Mouse (Mus musculus) neural tube, embryonic 12.5 days (tissue): ENCODE results near the gene Plxdc1. TPM values are rescaled to one million over a fixed set of nuclear protein-coding genes. Genes with fewer than 3 reads are reported as not detected.

Experiments used
- ATAC-seq: fragments of 200-750 bp; cut with Nextera tagmentation; 2 replicates; pipeline ENCODE4 v1.8.0; 2017; ENCODE audit warnings: low read depth, mild to moderate bottlenecking, moderate TSS enrichment, moderate library complexity; ENCODE audit not compliant: low FRiP score
- H3K27ac ChIP-seq: fragments of 300-500 bp; sonication (generic); 2 replicates; pipeline ENCODE4 v1.5.1; 2016
- H3K27me3 ChIP-seq: fragments of 300-500 bp; sonication (generic); replicated peaks from 2 replicates; pipeline ENCODE4 v1.6.1; 2016; ENCODE audit warnings: mild to moderate bottlenecking
- H3K36me3 ChIP-seq: fragments of 300-500 bp; sonication (generic); 2 replicates; pipeline ENCODE4 v1.6.1; 2016; ENCODE audit warnings: mild to moderate bottlenecking
- H3K4me1 ChIP-seq: fragments of 300-500 bp; sonication (generic); 2 replicates; pipeline ENCODE4 v1.6.1; 2016
- H3K4me2 ChIP-seq: fragments of 300-500 bp; sonication (generic); replicated peaks from 2 replicates; pipeline ENCODE4 v1.6.1; 2016; ENCODE audit warnings: mild to moderate bottlenecking
- H3K4me3 ChIP-seq: fragments of 300-500 bp; sonication (generic); 2 replicates; pipeline ENCODE4 v1.5.1; 2016
- H3K9ac ChIP-seq: fragments of 300-500 bp; sonication (generic); 2 replicates; pipeline ENCODE4 v1.6.1; 2016; ENCODE audit warnings: mild to moderate bottlenecking
- H3K9me3 ChIP-seq: fragments of 300-500 bp; sonication (generic); 2 replicates; pipeline ENCODE4 v1.6.1; 2016; ENCODE audit warnings: mild to moderate bottlenecking
- WGBS: fragments of 180-500 bp; shearing (Covaris S2); methylation state at CpG from one replicate; pipeline ENCODE4 v1.1.7; 2016; 5-methylcytosine and 5-hydroxymethylcytosine counted together
- polyA plus RNA-seq: library from polyadenylated mRNA; unstranded; fragments of >200 nt; fragmentation: Nextera tagmentation; extraction: Ambion mirVana; gene quantifications from 2 replicates; pipeline ENCODE4 v1.2.1, GENCODE M21; 2016

Gene Plxdc1
- polyA plus RNA-seq, 1 experiment from 2014 or later, result 0.24 TPM

- WGBS, result 86% methylated on average over 2 of the region's 2 CpGs
- no peaks in the 10 kb centered on the region for H3K36me3 ChIP-seq
- ATAC-seq, result no peak
- H3K9ac ChIP-seq, result no peak overlapping the region
- no peaks in the 10 kb centered on the region for H3K27me3 ChIP-seq
- no peaks in the 10 kb centered on the region for H3K4me1 ChIP-seq
- no peak overlapping the region for H3K27ac ChIP-seq
- no peak overlapping the region for H3K4me3 ChIP-seq
- H3K9me3 ChIP-seq, result no peaks in the 10 kb centered on the region
- H3K4me2 ChIP-seq, result no peak overlapping the region
These were observed 70.8 kb downstream of the Plxdc1 start for GRCm38 (mm10) chr11:97915471-97915870.

GRCm38 (mm10) chr11:97913111-97913510 lies 73.1 kb downstream of the Plxdc1 start:
- Histone ChIP-seq H3K9ac (no peak overlapping the region), H3K36me3 (no peaks in the 10 kb centered on the region), H3K4me1 (no peaks in the 10 kb centered on the region), H3K27me3 (no peaks in the 10 kb centered on the region), H3K27ac (no peak overlapping the region), H3K4me3 (no peak overlapping the region), H3K9me3 (no peaks in the 10 kb centered on the region), H3K4me2 (no peak overlapping the region)
- no peak for ATAC-seq
- WGBS, result 90% methylated on average over 14 of the region's 14 CpGs

GRCm38 (mm10) chr11:97908634-97909348 lies 77.5 kb downstream of the Plxdc1 start:
- H3K36me3 ChIP-seq, result no peaks in the 10 kb centered on the region
- no peaks in the 10 kb centered on the region for H3K9me3 ChIP-seq
- no peak for ATAC-seq
- WGBS, result 87% methylated on average over 11 of the region's 11 CpGs
- no peaks in the 10 kb centered on the region for H3K4me1 ChIP-seq
- H3K27me3 ChIP-seq, result no peaks in the 10 kb centered on the region; the same call in 1 of the 2 replicates
- no peak overlapping the region for H3K9ac ChIP-seq
- no peak overlapping the region for H3K4me3 ChIP-seq
- H3K27ac ChIP-seq, result no peak overlapping the region
- H3K4me2 ChIP-seq, result no peak overlapping the region

- Histone ChIP-seq H3K9ac (no peak overlapping the region), H3K36me3 (no peaks in the 10 kb centered on the region), H3K4me2 (no peak overlapping the region), H3K27ac (no peak overlapping the region), H3K9me3 (no peaks in the 10 kb centered on the region), H3K4me3 (no peak overlapping the region), H3K27me3 (no peaks in the 10 kb centered on the region; the same call in 1 of the 2 replicates), H3K4me1 (no peaks in the 10 kb centered on the region)
- ATAC-seq, result no peak
- WGBS, result 92% methylated on average over 5 of the region's 5 CpGs
These were observed 78.3 kb downstream of the Plxdc1 start for GRCm38 (mm10) chr11:97907935-97908334.

- WGBS, result 90% methylated on average over 9 of the region's 9 CpGs
- no peak overlapping the region for H3K4me3 ChIP-seq
- H3K9ac ChIP-seq, result no peak overlapping the region
- no peak for ATAC-seq
- no peak overlapping the region for H3K4me2 ChIP-seq
- H3K36me3 ChIP-seq, result no peaks in the 10 kb centered on the region
- H3K4me1 ChIP-seq, result no peaks in the 10 kb centered on the region
- no peaks in the 10 kb centered on the region; the same call in 1 of the 2 replicates for H3K27me3 ChIP-seq
- no peak overlapping the region for H3K27ac ChIP-seq
- no peaks in the 10 kb centered on the region for H3K9me3 ChIP-seq
These were observed 79.3 kb downstream of the Plxdc1 start for GRCm38 (mm10) chr11:97906905-97907304.

- H3K9ac ChIP-seq, result no peak overlapping the region
- no peak overlapping the region for H3K4me2 ChIP-seq
- H3K27me3 ChIP-seq, result no peaks in the 10 kb centered on the region; the same call in 1 of the 2 replicates
- H3K27ac ChIP-seq, result no peak overlapping the region
- no peak for ATAC-seq
- H3K4me3 ChIP-seq, result no peak overlapping the region
- H3K4me1 ChIP-seq, result no peaks in the 10 kb centered on the region
- no peaks in the 10 kb centered on the region for H3K9me3 ChIP-seq
- 62% methylated on average over 2 of the region's 2 CpGs for WGBS
- no peaks in the 10 kb centered on the region for H3K36me3 ChIP-seq
These were observed 80.3 kb downstream of the Plxdc1 start for GRCm38 (mm10) chr11:97905941-97906340.

- Histone ChIP-seq H3K27me3 (no peaks in the 10 kb centered on the region; the same call in 1 of the 2 replicates), H3K9ac (no peak overlapping the region), H3K27ac (no peak overlapping the region), H3K4me1 (no peaks in the 10 kb centered on the region), H3K36me3 (no peaks in the 10 kb centered on the region), H3K4me3 (no peak overlapping the region), H3K9me3 (no peaks in the 10 kb centered on the region), H3K4me2 (no peak overlapping the region)
- WGBS, result 89% methylated on average over 2 of the region's 2 CpGs
- ATAC-seq, result no peak
These were observed 80.7 kb downstream of the Plxdc1 start for GRCm38 (mm10) chr11:97905540-97905939.

GRCm38 (mm10) chr11:97904801-97905200 lies 81.4 kb downstream of the Plxdc1 start:
- H3K4me2 ChIP-seq, result no peak overlapping the region
- H3K4me3 ChIP-seq, result no peak overlapping the region
- no peak for ATAC-seq
- no peaks in the 10 kb centered on the region for H3K9me3 ChIP-seq
- H3K9ac ChIP-seq, result no peak overlapping the region
- WGBS, result 91% methylated on average over 13 of the region's 13 CpGs
- H3K36me3 ChIP-seq, result no peaks in the 10 kb centered on the region
- no peak overlapping the region for H3K27ac ChIP-seq
- no peaks in the 10 kb centered on the region; the same call in 1 of the 2 replicates for H3K27me3 ChIP-seq
- no peaks in the 10 kb centered on the region for H3K4me1 ChIP-seq

- H3K4me1 ChIP-seq, result no peaks in the 10 kb centered on the region
- H3K4me2 ChIP-seq, result no peak overlapping the region
- no peak overlapping the region for H3K9ac ChIP-seq
- H3K27ac ChIP-seq, result no peak overlapping the region
- no peaks in the 10 kb centered on the region for H3K36me3 ChIP-seq
- H3K9me3 ChIP-seq, result no peaks in the 10 kb centered on the region
- ATAC-seq, result no peak
- H3K4me3 ChIP-seq, result no peak overlapping the region
- no peaks in the 10 kb centered on the region for H3K27me3 ChIP-seq
- 82% methylated on average over 6 of the region's 6 CpGs for WGBS
These were observed 84.4 kb downstream of the Plxdc1 start for GRCm38 (mm10) chr11:97901806-97902205.

- H3K27ac ChIP-seq, result no peak overlapping the region
- H3K9me3 ChIP-seq, result no peaks in the 10 kb centered on the region
- no peak overlapping the region for H3K4me2 ChIP-seq
- H3K9ac ChIP-seq, result no peak overlapping the region
- H3K36me3 ChIP-seq, result no peaks in the 10 kb centered on the region
- no peaks in the 10 kb centered on the region for H3K27me3 ChIP-seq
- WGBS, result 6% methylated on average over 2 of the region's 2 CpGs
- H3K4me3 ChIP-seq, result no peak overlapping the region
- H3K4me1 ChIP-seq, result no peaks in the 10 kb centered on the region
- no peak for ATAC-seq
These were observed 86.4 kb downstream of the Plxdc1 start for GRCm38 (mm10) chr11:97899822-97900221.

- WGBS, result 84% methylated on average over 3 of the region's 3 CpGs
- ATAC-seq, result no peak
- no peaks in the 10 kb centered on the region for H3K4me1 ChIP-seq
- H3K9me3 ChIP-seq, result no peaks in the 10 kb centered on the region
- no peak overlapping the region for H3K27ac ChIP-seq
- no peak overlapping the region for H3K4me2 ChIP-seq
- no peak overlapping the region for H3K4me3 ChIP-seq
- no peaks in the 10 kb centered on the region for H3K27me3 ChIP-seq
- H3K36me3 ChIP-seq, result no peaks in the 10 kb centered on the region
- H3K9ac ChIP-seq, result no peak overlapping the region
These were observed 88.6 kb downstream of the Plxdc1 start for GRCm38 (mm10) chr11:97897568-97898185.

GRCm38 (mm10) chr11:97896655-97897054 lies 89.6 kb downstream of the Plxdc1 start:
- H3K27ac ChIP-seq, result no peak overlapping the region
- H3K27me3 ChIP-seq, result no peaks in the 10 kb centered on the region
- H3K9me3 ChIP-seq, result no peaks in the 10 kb centered on the region
- no peak overlapping the region for H3K9ac ChIP-seq
- no peaks in the 10 kb centered on the region for H3K36me3 ChIP-seq
- no peaks in the 10 kb centered on the region for H3K4me1 ChIP-seq
- H3K4me2 ChIP-seq, result no peak overlapping the region
- H3K4me3 ChIP-seq, result no peak overlapping the region
- no peak for ATAC-seq
- 77% methylated on average over 4 of the region's 4 CpGs for WGBS

GRCm38 (mm10) chr11:97891821-97892220 lies 94.4 kb downstream of the Plxdc1 start:
- no peak overlapping the region for H3K9ac ChIP-seq
- H3K36me3 ChIP-seq, result no peaks in the 10 kb centered on the region
- no peak overlapping the region for H3K4me3 ChIP-seq
- H3K4me1 ChIP-seq, result no peaks in the 10 kb centered on the region
- no peak for ATAC-seq
- no peaks in the 10 kb centered on the region for H3K9me3 ChIP-seq
- WGBS, result 79% methylated on average over 5 of the region's 5 CpGs
- no peak overlapping the region for H3K27ac ChIP-seq
- H3K4me2 ChIP-seq, result no peak overlapping the region
- no peaks in the 10 kb centered on the region for H3K27me3 ChIP-seq
